Mouse (Mus musculus) lung, embryonic 14.5 days (tissue): ENCODE measurements around the gene Slc4a10. TPM values are rescaled to one million over a fixed set of nuclear protein-coding genes. Genes with fewer than 3 reads are reported as not detected.

Experiments
- ATAC-seq: fragments of 200-750 bp; cut with Nextera tagmentation; 2 replicates; pipeline ENCODE4 v1.8.0; 2017; ENCODE audit warnings: mild to moderate bottlenecking, moderate TSS enrichment, moderate library complexity; ENCODE audit not compliant: insufficient read depth
- DNase-seq: peaks from one replicate; pipeline ENCODE4 v3.0.0-alpha.2; 2015
- H3K27ac ChIP-seq: fragments of 300-500 bp; sonication (generic); 2 replicates; pipeline ENCODE4 v1.5.1; 2014; ENCODE audit warnings: low read depth, mild to moderate bottlenecking, moderate library complexity
- H3K27me3 ChIP-seq: fragments of 300-500 bp; sonication (generic); 2 replicates; pipeline ENCODE4 v1.6.1; 2014; ENCODE audit warnings: low read length, control low read depth; ENCODE audit not compliant: insufficient read depth
- H3K36me3 ChIP-seq: fragments of 300-500 bp; sonication (generic); 2 replicates; pipeline ENCODE4 v1.6.1; 2014; ENCODE audit warnings: control low read depth; ENCODE audit not compliant: insufficient read depth
- H3K4me1 ChIP-seq: fragments of 300-500 bp; sonication (generic); 2 replicates; pipeline ENCODE4 v1.6.1; 2014; ENCODE audit warnings: antibody characterized with exemption, control low read depth; ENCODE audit not compliant: insufficient read depth
- H3K4me2 ChIP-seq: fragments of 300-500 bp; sonication (generic); 2 replicates; pipeline ENCODE4 v1.6.1; 2014; ENCODE audit warnings: mild to moderate bottlenecking
- H3K4me3 ChIP-seq: fragments of 300-500 bp; sonication (generic); 2 replicates; pipeline ENCODE4 v1.5.1; 2014; ENCODE audit warnings: low read depth, low read length
- H3K9ac ChIP-seq: fragments of 300-500 bp; sonication (generic); 2 replicates; pipeline ENCODE4 v1.6.1; 2014
- H3K9me3 ChIP-seq: fragments of 300-500 bp; sonication (generic); 2 replicates; pipeline ENCODE4 v1.6.1; 2016; ENCODE audit warnings: low read depth, low read length, control low read depth
- CTCF ChIP-seq: IDR thresholded peaks from 2 replicates; pipeline ENCODE4 v1.5.1; 2016; ENCODE audit warnings: antibody characterized with exemption, low read depth
- WGBS: fragments of 180-500 bp; shearing (Covaris S2); extraction: QIAGEN DNeasy Blood & Tissue Kit; methylation state at CpG from one replicate; pipeline ENCODE4 v1.1.7; 2014; 5-methylcytosine and 5-hydroxymethylcytosine counted together
- polyA plus RNA-seq: library from polyadenylated mRNA; unstranded; fragments of >200 nt; fragmentation: Nextera tagmentation; extraction: Ambion mirVana; gene quantifications from 2 replicates; pipeline ENCODE4 v1.2.1, GENCODE M21; 2014

Slc4a10 gene
- polyA plus RNA-seq, 1 experiment from 2014 or later, result 0.16 TPM

DNA sequence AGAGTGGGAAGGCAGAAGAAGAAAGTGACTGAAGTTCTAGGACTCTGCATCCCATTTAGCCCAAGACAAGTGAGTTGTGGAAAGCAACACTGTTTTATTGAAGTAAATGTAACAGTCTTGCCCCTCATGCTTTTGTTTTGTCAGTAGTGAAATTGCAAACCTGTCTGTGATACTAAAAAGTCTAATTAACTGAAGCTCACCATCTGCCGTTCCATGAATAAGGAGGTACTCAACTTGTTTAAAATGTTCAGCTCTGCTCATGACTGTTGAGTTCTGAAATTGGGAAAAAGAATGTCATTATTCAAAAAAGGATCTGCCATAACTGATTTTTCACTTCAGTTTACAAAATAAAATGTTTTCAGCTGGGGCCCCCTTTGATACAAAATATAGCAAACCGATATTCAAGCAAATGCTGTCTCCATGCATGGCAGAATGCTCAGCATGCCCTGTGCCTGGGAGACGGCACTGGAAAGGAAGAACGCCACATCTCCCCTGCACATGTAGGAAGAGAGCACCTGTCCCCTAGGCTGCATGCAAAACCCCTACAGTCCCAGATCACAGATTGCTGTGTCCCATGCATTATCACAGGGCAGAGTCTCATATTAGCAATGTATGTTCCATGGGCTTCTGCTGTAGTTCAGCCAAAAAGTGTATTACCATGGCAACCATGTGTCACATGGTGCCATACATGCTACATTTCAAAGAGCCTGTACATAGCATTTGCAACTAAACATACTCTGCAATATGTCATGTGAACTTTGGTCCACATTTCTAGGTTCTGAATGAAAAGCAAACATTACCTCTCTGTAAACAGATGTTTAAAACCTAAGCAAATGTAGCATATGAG lies 288.4 kb downstream of the Slc4a10 start:
- WGBS, result 76% methylated on average over 4 of the region's 4 CpGs
- H3K27me3 ChIP-seq, result no peaks in the 10 kb centered on the region
- H3K4me2 ChIP-seq, result no peak overlapping the region
- H3K4me3 ChIP-seq, result no peak overlapping the region
- no peak overlapping the region for H3K9ac ChIP-seq
- H3K27ac ChIP-seq, result no peak overlapping the region
- H3K36me3 ChIP-seq, result no peaks in the 10 kb centered on the region
- DNase-seq (no peak), ATAC-seq (peak; percentile 31; the same call in 1 of the 2 replicates)
- no peaks in the 10 kb centered on the region for H3K4me1 ChIP-seq
- H3K9me3 ChIP-seq, result no peaks in the 10 kb centered on the region
- TF ChIP-seq CTCF, result no peak

GRCm38 (mm10) chr2:62337086-62337485 lies 290.8 kb downstream of the Slc4a10 start:
- no peak for TF ChIP-seq CTCF
- Histone ChIP-seq H3K27me3 (no peaks in the 10 kb centered on the region), H3K9ac (no peak overlapping the region), H3K27ac (no peak overlapping the region), H3K4me1 (no peaks in the 10 kb centered on the region), H3K36me3 (no peaks in the 10 kb centered on the region), H3K4me3 (no peak overlapping the region), H3K4me2 (no peak overlapping the region), H3K9me3 (no peaks in the 10 kb centered on the region)
- WGBS, result 79% methylated on average over 7 of the region's 7 CpGs
- ATAC-seq (no peak), DNase-seq (no peak)

GRCm38 (mm10) chr2:62339222-62339944 lies 293.1 kb downstream of the Slc4a10 start:
- H3K27ac ChIP-seq, result no peak overlapping the region
- TF ChIP-seq CTCF, result no peak
- no peak overlapping the region for H3K4me3 ChIP-seq
- no peak for ATAC-seq
- no peak overlapping the region for H3K4me2 ChIP-seq
- no peaks in the 10 kb centered on the region for H3K36me3 ChIP-seq
- no peak for DNase-seq
- no peak overlapping the region for H3K9ac ChIP-seq
- no peaks in the 10 kb centered on the region for H3K4me1 ChIP-seq
- H3K9me3 ChIP-seq, result no peaks in the 10 kb centered on the region
- H3K27me3 ChIP-seq, result no peaks in the 10 kb centered on the region
- 64% methylated on average over 4 of the region's 4 CpGs for whole genome bisulfite sequencing

- H3K27me3 ChIP-seq, result no peaks in the 10 kb centered on the region
- WGBS, result 61% methylated on average over 3 of the region's 3 CpGs
These were observed 294.9 kb downstream of the Slc4a10 start for GRCm38 (mm10) chr2:62341061-62341733.

DNA sequence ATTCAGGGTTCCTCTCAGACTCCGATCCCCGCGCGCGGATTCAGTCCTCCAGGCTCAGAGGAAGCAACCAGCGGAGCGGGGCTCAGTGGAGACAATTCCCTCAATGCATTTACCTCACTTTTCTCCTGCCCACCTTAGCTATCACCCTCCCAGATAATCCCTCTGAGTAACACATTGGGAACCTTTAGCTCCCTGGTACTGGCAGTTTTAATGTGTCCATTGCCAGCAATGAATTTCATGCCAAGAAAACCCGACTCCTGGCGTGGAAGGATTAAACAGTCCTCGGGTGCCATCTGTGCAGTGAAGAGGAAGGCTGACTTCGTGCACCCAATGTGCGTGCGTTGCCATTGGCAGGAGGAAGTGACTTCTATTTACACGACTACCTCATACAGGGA lies 295.5 kb downstream of the Slc4a10 start:
- no peak for ATAC-seq
- WGBS, result 54% methylated on average over 14 of the region's 14 CpGs
- H3K36me3 ChIP-seq, result no peaks in the 10 kb centered on the region

More at GRCm38 (mm10) chr2:62341061-62341733, 294.9 kb downstream of the Slc4a10 start:
- ATAC-seq (no peak), DNase-seq (no peak)
- no peak overlapping the region for H3K9ac ChIP-seq
- TF ChIP-seq CTCF, result no peak
- no peak overlapping the region for H3K4me3 ChIP-seq
- no peak overlapping the region for H3K27ac ChIP-seq
- H3K9me3 ChIP-seq, result no peaks in the 10 kb centered on the region
- no peaks in the 10 kb centered on the region for H3K4me1 ChIP-seq
- H3K4me2 ChIP-seq, result no peak overlapping the region
- H3K36me3 ChIP-seq, result no peaks in the 10 kb centered on the region

DNA sequence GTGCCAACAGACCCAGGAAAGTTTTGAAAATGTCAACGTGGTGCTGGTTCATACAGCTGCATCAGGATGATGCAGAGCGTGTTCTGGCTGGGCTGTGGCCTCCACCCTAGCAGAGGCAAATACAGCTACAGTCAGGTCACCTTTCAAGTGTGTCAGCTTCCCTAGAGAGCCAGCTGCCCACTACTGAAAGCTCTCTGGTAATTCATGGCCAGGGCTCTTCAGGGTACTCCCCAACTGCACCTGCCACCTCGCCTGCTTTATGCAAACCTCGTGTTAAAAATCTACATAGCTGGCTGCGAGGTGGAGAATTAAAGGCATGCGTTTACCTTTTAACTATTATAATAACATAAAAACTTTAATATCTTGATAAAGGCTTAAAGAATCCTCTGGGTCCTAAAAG lies 298.1 kb downstream of the Slc4a10 start:
- no peak overlapping the region for H3K27ac ChIP-seq
- no peak; the same call in 1 of the 2 replicates for ATAC-seq
- TF ChIP-seq CTCF, result no peak
- no peaks in the 10 kb centered on the region for H3K36me3 ChIP-seq
- no peaks in the 10 kb centered on the region for H3K27me3 ChIP-seq
- no peak overlapping the region for H3K4me3 ChIP-seq
- no peaks in the 10 kb centered on the region for H3K4me1 ChIP-seq
- no peak overlapping the region for H3K4me2 ChIP-seq
- no peak overlapping the region for H3K9ac ChIP-seq
- no peak for DNase-seq
- 41% methylated on average over 6 of the region's 6 CpGs for WGBS
- H3K9me3 ChIP-seq, result no peaks in the 10 kb centered on the region

More for the DNA sequence above, 295.5 kb downstream of the Slc4a10 start:
- no peak for TF ChIP-seq CTCF
- no peak for DNase-seq
- Histone ChIP-seq H3K9ac (no peak overlapping the region), H3K4me3 (no peak overlapping the region), H3K4me1 (no peaks in the 10 kb centered on the region), H3K27ac (no peak overlapping the region), H3K4me2 (no peak overlapping the region), H3K27me3 (no peaks in the 10 kb centered on the region), H3K9me3 (no peaks in the 10 kb centered on the region)

GRCm38 (mm10) chr2:62346771-62347170 lies 300.5 kb downstream of the Slc4a10 start:
- H3K27ac ChIP-seq, result no peak overlapping the region
- H3K4me1 ChIP-seq, result no peaks in the 10 kb centered on the region
- no peak overlapping the region for H3K4me3 ChIP-seq
- no peak overlapping the region for H3K4me2 ChIP-seq
- no peak overlapping the region for H3K9ac ChIP-seq
- ATAC-seq (no peak), DNase-seq (peak; percentile 41)
- TF ChIP-seq CTCF, result peak; percentile 42
- no peaks in the 10 kb centered on the region for H3K36me3 ChIP-seq
- 30% methylated on average over 1 of the region's 1 CpGs for WGBS
- H3K27me3 ChIP-seq, result no peaks in the 10 kb centered on the region
- no peaks in the 10 kb centered on the region for H3K9me3 ChIP-seq
